Mouse (Mus musculus) forebrain, embryonic 16.5 days (tissue): ENCODE measurements around the gene Atp4a. TPM values are rescaled to one million over a fixed set of nuclear protein-coding genes. Genes with fewer than 3 reads are reported as not detected.

Source experiments
- ATAC-seq: fragments of 200-750 bp; cut with Nextera tagmentation; 2 replicates; pipeline ENCODE4 v1.8.0; 2017; ENCODE audit warnings: mild to moderate bottlenecking, moderate library complexity
- H3K27ac ChIP-seq: fragments of 300-500 bp; sonication (generic); 2 replicates; pipeline ENCODE4 v1.5.1; 2014; ENCODE audit warnings: low read length, control low read depth
- H3K27me3 ChIP-seq: fragments of 300-500 bp; sonication (generic); replicated peaks from 2 replicates; pipeline ENCODE4 v1.6.1; 2014; ENCODE audit warnings: low read length; ENCODE audit not compliant: control insufficient read depth, insufficient read depth
- H3K36me3 ChIP-seq: fragments of 300-500 bp; sonication (generic); 2 replicates; pipeline ENCODE4 v1.6.1; 2014; ENCODE audit not compliant: control insufficient read depth, insufficient read depth
- H3K4me1 ChIP-seq: fragments of 300-500 bp; sonication (generic); replicated peaks from 2 replicates; pipeline ENCODE4 v1.6.1; 2014; ENCODE audit warnings: low read length; ENCODE audit not compliant: control insufficient read depth, insufficient read depth
- H3K4me2 ChIP-seq: fragments of 300-500 bp; sonication (generic); 2 replicates; pipeline ENCODE4 v1.6.1; 2014; ENCODE audit warnings: mild to moderate bottlenecking, low read length, control low read depth
- H3K4me3 ChIP-seq: fragments of 300-500 bp; sonication (generic); replicated peaks from 2 replicates; pipeline ENCODE4 v1.5.1; 2014; ENCODE audit warnings: mild to moderate bottlenecking, low read length, control low read depth
- H3K9ac ChIP-seq: fragments of 300-500 bp; sonication (generic); replicated peaks from 2 replicates; pipeline ENCODE4 v1.6.1; 2014; ENCODE audit warnings: low read depth, low read length, control low read depth
- H3K9me3 ChIP-seq: fragments of 300-500 bp; sonication (generic); 2 replicates; pipeline ENCODE4 v1.6.1; 2016; ENCODE audit warnings: low read length; ENCODE audit not compliant: control insufficient read depth
- WGBS: fragments of 180-500 bp; shearing (Covaris S2); extraction: QIAGEN DNeasy Blood & Tissue Kit; methylation state at CpG from one replicate; pipeline ENCODE4 v1.1.7; 2014; 5-methylcytosine and 5-hydroxymethylcytosine counted together
- polyA plus RNA-seq: library from polyadenylated mRNA; unstranded; fragments of >200 nt; fragmentation: Nextera tagmentation; extraction: Ambion mirVana; gene quantifications from 2 replicates; pipeline ENCODE4 v1.2.1, GENCODE M21; 2015

Atp4a gene
- polyA plus RNA-seq, 1 experiment from 2014 or later = 2.4 TPM

- WGBS = 86% methylated on average over 7 of the region's 7 CpGs
- no peak overlapping the region for H3K4me2 ChIP-seq
- no peak for ATAC-seq
These were observed 35.7 kb downstream of the Atp4a start for GRCm38 (mm10) chr7:30747525-30748204.

GRCm38 (mm10) chr7:30749824-30750606, 38.0 kb downstream of the Atp4a start:
- H3K27me3 ChIP-seq = no peaks in the 10 kb centered on the region
- H3K9ac ChIP-seq = no peak overlapping the region
- no peak overlapping the region for H3K4me3 ChIP-seq
- peaks cover 6% of the 10 kb centered on the region for H3K36me3 ChIP-seq
- peaks cover 8% of the 10 kb centered on the region for H3K9me3 ChIP-seq
- H3K4me2 ChIP-seq = no peak overlapping the region
- no peak for ATAC-seq
- 90% methylated on average over 13 of the region's 13 CpGs for WGBS
- H3K27ac ChIP-seq = no peak overlapping the region
- H3K4me1 ChIP-seq = no peaks in the 10 kb centered on the region

More at GRCm38 (mm10) chr7:30747525-30748204, 35.7 kb downstream of the Atp4a start:
- Histone ChIP-seq H3K27ac (no peak overlapping the region), H3K4me3 (no peak overlapping the region), H3K27me3 (no peaks in the 10 kb centered on the region), H3K9ac (no peak overlapping the region), H3K36me3 (no peaks in the 10 kb centered on the region; the same call in 1 of the 2 replicates), H3K4me1 (no peaks in the 10 kb centered on the region), H3K9me3 (no peaks in the 10 kb centered on the region)

GRCm38 (mm10) chr7:30751086-30751669, 39.2 kb downstream of the Atp4a start, which contains the start of gene Sbsn:
Gene Sbsn (plus strand): TSS chr7:30751471.
- H3K27ac ChIP-seq = no peak within 1 kb of the TSS
- H3K4me1 ChIP-seq = no peaks in the 10 kb centered on the region
- H3K4me2 ChIP-seq = no peak within 1 kb of the TSS
- no peaks in the 10 kb centered on the region for H3K27me3 ChIP-seq
- 71% methylated on average over 5 of the region's 5 CpGs for WGBS
- no peak for ATAC-seq
- no peak within 1 kb of the TSS for H3K9ac ChIP-seq
- H3K36me3 ChIP-seq = peaks cover 10% of the 10 kb centered on the region
- peaks cover 10% of the 10 kb centered on the region for H3K9me3 ChIP-seq
- H3K4me3 ChIP-seq = no peak within 1 kb of the TSS

- Histone ChIP-seq H3K4me1 (no peaks in the 10 kb centered on the region), H3K4me2 (no peak overlapping the region), H3K27me3 (no peaks in the 10 kb centered on the region), H3K27ac (no peak overlapping the region), H3K9ac (no peak overlapping the region), H3K4me3 (no peak overlapping the region), H3K9me3 (peaks cover 10% of the 10 kb centered on the region), H3K36me3 (peaks cover 10% of the 10 kb centered on the region)
- WGBS = 83% methylated on average over 2 of the region's 3 CpGs
- no peak for ATAC-seq
These were observed 45.0 kb downstream of the Atp4a start for GRCm38 (mm10) chr7:30757001-30757400.

GRCm38 (mm10) chr7:30758853-30759252, 46.8 kb downstream of the Atp4a start:
- peaks cover 10% of the 10 kb centered on the region for H3K36me3 ChIP-seq
- H3K9ac ChIP-seq = no peak overlapping the region
- peaks cover 7% of the 10 kb centered on the region for H3K9me3 ChIP-seq
- no peak overlapping the region for H3K4me3 ChIP-seq
- 37% methylated on average over 4 of the region's 4 CpGs for WGBS
- H3K27me3 ChIP-seq = no peaks in the 10 kb centered on the region
- no peak overlapping the region for H3K27ac ChIP-seq
- H3K4me1 ChIP-seq = no peaks in the 10 kb centered on the region
- H3K4me2 ChIP-seq = no peak overlapping the region
- ATAC-seq = no peak

GRCm38 (mm10) chr7:30761769-30762352, 49.9 kb downstream of the Atp4a start:
- no peaks in the 10 kb centered on the region for H3K9me3 ChIP-seq
- no peak overlapping the region for H3K4me3 ChIP-seq
- H3K36me3 ChIP-seq = no peaks in the 10 kb centered on the region
- no peaks in the 10 kb centered on the region for H3K4me1 ChIP-seq
- 76% methylated on average over 4 of the region's 4 CpGs for WGBS
- H3K27me3 ChIP-seq = no peaks in the 10 kb centered on the region
- no peak overlapping the region for H3K27ac ChIP-seq
- ATAC-seq = no peak
- H3K9ac ChIP-seq = no peak overlapping the region
- no peak overlapping the region for H3K4me2 ChIP-seq

GRCm38 (mm10) chr7:30763456-30763855, 51.4 kb downstream of the Atp4a start, which contains the start of gene Dmkn:
Gene Dmkn (plus strand): TSS chr7:30763756.
- WGBS = 22% methylated on average over 5 of the region's 5 CpGs
- no peaks in the 10 kb centered on the region for H3K27me3 ChIP-seq
- no peak within 1 kb of the TSS for H3K4me3 ChIP-seq
- no peak within 1 kb of the TSS for H3K9ac ChIP-seq
- no peaks in the 10 kb centered on the region for H3K4me1 ChIP-seq
- no peak within 1 kb of the TSS for H3K4me2 ChIP-seq
- no peak within 1 kb of the TSS for H3K27ac ChIP-seq
- H3K36me3 ChIP-seq = no peaks in the 10 kb centered on the region
- ATAC-seq = no peak
- H3K9me3 ChIP-seq = no peaks in the 10 kb centered on the region

- ATAC-seq = no peak
- Histone ChIP-seq H3K27ac (no peak overlapping the region), H3K9ac (no peak overlapping the region), H3K27me3 (0 out of 2 replicates have a peak, but pooled peaks cover 2% of the 10 kb centered on the region), H3K36me3 (no peaks in the 10 kb centered on the region), H3K4me3 (no peak overlapping the region), H3K4me1 (no peaks in the 10 kb centered on the region), H3K4me2 (no peak overlapping the region; the same call in 1 of the 2 replicates), H3K9me3 (no peaks in the 10 kb centered on the region)
- WGBS = 47% methylated on average over 11 of the region's 11 CpGs
These were observed 53.2 kb downstream of the Atp4a start for GRCm38 (mm10) chr7:30765173-30765572.

GRCm38 (mm10) chr7:30766408-30766807, 54.4 kb downstream of the Atp4a start:
- Histone ChIP-seq H3K27ac (no peak overlapping the region), H3K27me3 (0 out of 2 replicates have a peak, but pooled peaks cover 2% of the 10 kb centered on the region), H3K9ac (no peak overlapping the region), H3K4me3 (no peak overlapping the region), H3K4me2 (no peak overlapping the region), H3K9me3 (no peaks in the 10 kb centered on the region), H3K36me3 (no peaks in the 10 kb centered on the region), H3K4me1 (no peaks in the 10 kb centered on the region)
- ATAC-seq = no peak
- WGBS = 93% methylated on average over 4 of the region's 4 CpGs
